Comparison of ENCODE assay signal across 10 mouse cellular contexts in the genomic region with DNA sequence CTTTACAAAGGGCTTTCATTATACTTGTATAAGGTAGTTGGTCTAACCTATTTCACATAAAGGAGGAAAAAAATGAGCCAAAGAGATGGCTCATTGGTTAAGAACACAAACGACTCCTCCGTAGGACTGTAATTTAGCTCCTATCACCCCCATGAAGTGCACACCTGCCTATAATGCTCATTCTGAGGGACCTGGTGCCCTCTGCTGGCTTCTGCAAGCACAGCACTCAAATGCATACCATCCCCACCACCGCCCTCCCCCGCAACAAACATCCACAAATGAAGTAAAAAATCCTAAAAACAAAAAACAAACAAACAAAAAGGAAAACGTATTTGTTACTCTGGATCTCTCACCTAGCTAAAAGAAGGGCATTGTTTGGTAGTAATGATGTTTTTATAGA.
A peak's percentile ranks its signal among the peaks of the same experiment; 100 is the strongest.
DNase-seq lines count a peak whose midpoint lies in the region; ATAC-seq and TF ChIP-seq lines count a peak whose summit lies in the region.
"Had no signal": no experiment of that assay in that cellular context is flagged by ENCODE, and none has a peak within 500 bp of the region (broad histone marks: within the 10 kb centered on the region; RNA-seq: fewer than 3 reads in every experiment).

No protein-coding gene starts in this region.

- H3K4me1 ChIP-seq in CH12.LX (ENCODE audit: control insufficient read depth in 1 of 2, insufficient read depth in 2 of 2) = no peaks in the 10 kb centered on the region
- H3K4me1 ChIP-seq: midbrain, embryonic 12.5 days had no signal

- no peaks in the 10 kb centered on the region for H3K9me3 ChIP-seq in CH12.LX (replicated peaks; ENCODE audit: low read length)
- H3K9me3 ChIP-seq: midbrain, embryonic 12.5 days had no signal

- peak; percentile 23 for DNase-seq in kidney, adult 18-20 months
- DNase-seq in kidney, adult 11 months = no peak
- peak; percentile 21 for DNase-seq in CH12.LX (ENCODE audit: extremely low read depth)
- peak; percentile 7 for DNase-seq in c-Kit-positive CD71-negative TER-119-negative erythroid progenitor cells, embryonic 14.5 days (ENCODE audit: low read depth)
- no peak for DNase-seq in adrenal gland, adult 8-10 months
- no peak for DNase-seq in ovary, postnatal 14 days (ENCODE audit: low spot score)
- DNase-seq: cerebellum, adult 9-11 months had no signal

- TF ChIP-seq RAD21 in CH12.LX (IDR thresholded peaks at IDR 0.05; ENCODE audit: low read depth, low read length) = peak; percentile 68

- H3K9ac ChIP-seq in CH12.LX (ENCODE audit: insufficient read depth, low read depth) = no peak overlapping the region
- H3K9ac ChIP-seq: midbrain, embryonic 12.5 days had no signal

- H3K4me3 ChIP-seq in CH12.LX (replicated peaks in 1 of 3; ENCODE audit: low read depth in 2 of 3, low read length in 2 of 3, poor library complexity in 1 of 3) = no peak overlapping the region
- H3K4me3 ChIP-seq: midbrain, embryonic 12.5 days had no signal

- peak; percentile 87 for ATAC-seq in megakaryocyte progenitor cell, adult 5-6 weeks (replicated peaks; ENCODE audit: poor library complexity)
- ATAC-seq in activated CD4-positive, CD25-positive, alpha-beta regulatory T cell, adult 4 months = no peak

- no peaks in the 10 kb centered on the region for H3K36me3 ChIP-seq in CH12.LX (replicated peaks in 1 of 2; ENCODE audit: control insufficient read depth in 1 of 2, insufficient read depth in 1 of 2, low read length in 1 of 2)
- H3K36me3 ChIP-seq: midbrain, embryonic 12.5 days had no signal

- H3K79me2 ChIP-seq in CH12.LX (replicated peaks; ENCODE audit: control insufficient read depth, extremely low read depth, insufficient read depth, poor library complexity, severe bottlenecking) = no peaks in the 10 kb centered on the region

- dilution Hi-C loops in CH12.LX (cut with MboI; ENCODE audit: extremely low pct_ligation_motif_present, extremely low pct_unique_long_range_greater_than_20kb, low sequenced_read_pairs) = no loop called here

- peak; percentile 17 to 74; a peak in 2 of 4 replicates for TF ChIP-seq CTCF in CH12.LX (conservative IDR thresholded peaks at IDR 0.05 in 1 of 2, IDR thresholded peaks at IDR 0.05 in 1 of 2; ENCODE audit: low read depth in 2 of 2, low read length in 2 of 2)

- no peaks in the 10 kb centered on the region for H3K27me3 ChIP-seq in CH12.LX (replicated peaks)
- H3K27me3 ChIP-seq: midbrain, embryonic 12.5 days had no signal

- no peak overlapping the region for H3K4me2 ChIP-seq in CH12.LX (ENCODE audit: insufficient read depth, low read depth, poor library complexity, severe bottlenecking)
- H3K4me2 ChIP-seq: midbrain, embryonic 12.5 days had no signal

- in situ Hi-C loops in CH12.LX (cut with MboI; ENCODE audit: low pct_ligation_motif_present, low pct_unique_long_range_greater_than_20kb, low sequenced_read_pairs) = no loop called here

- H3K27ac ChIP-seq in CH12.LX (ENCODE audit: insufficient read depth, low read depth) = no peak overlapping the region
- H3K27ac ChIP-seq: midbrain, embryonic 12.5 days had no signal

- no peak for TF ChIP-seq POLR2A in CH12.LX (IDR thresholded peaks at IDR 0.05; ENCODE audit: low read depth, low read length)

- TF ChIP-seq EP300 in CH12.LX (IDR thresholded peaks at IDR 0.05; ENCODE audit: low read length) = no peak

TF ChIP-seq in CH12.LX, 34 proteins besides CTCF, POLR2A, EP300 and RAD21:
- no peak for TF ChIP-seq ZMIZ1 (IDR thresholded peaks at IDR 0.05; ENCODE audit: low read depth, low read length)
- peak; percentile 62 for TF ChIP-seq SMC3 (IDR thresholded peaks at IDR 0.05; ENCODE audit: low read depth, low read length)
- no peak for TF ChIP-seq NRF1 (IDR thresholded peaks at IDR 0.05; ENCODE audit: low read depth, low read length)
- no peak for TF ChIP-seq TCF12 (IDR thresholded peaks at IDR 0.05; ENCODE audit: low read depth, low read length)

Comparison
In these comparisons a context has a peak if more than half of its experiments do, and no peak if none do; other contexts are left out.
1. DNase-seq: peak in kidney, adult 18-20 months (single experiment), CH12.LX (single experiment) and c-Kit-positive CD71-negative TER-119-negative erythroid progenitor cells, embryonic 14.5 days (single experiment); none in kidney, adult 11 months (single experiment), adrenal gland, adult 8-10 months (single experiment) and ovary, postnatal 14 days (single experiment).